Mouse (Mus musculus) ovary, adult 18-20 months (tissue): ENCODE results near the gene Rpl19.
A peak's percentile ranks its signal among the peaks of the same experiment; 100 is the strongest.

Experiments
- DNase-seq: peaks from one replicate; pipeline ENCODE4 v3.0.0; 2022; ENCODE audit warnings: low spot score, mixed read lengths

The Rpl19 gene

DNA sequence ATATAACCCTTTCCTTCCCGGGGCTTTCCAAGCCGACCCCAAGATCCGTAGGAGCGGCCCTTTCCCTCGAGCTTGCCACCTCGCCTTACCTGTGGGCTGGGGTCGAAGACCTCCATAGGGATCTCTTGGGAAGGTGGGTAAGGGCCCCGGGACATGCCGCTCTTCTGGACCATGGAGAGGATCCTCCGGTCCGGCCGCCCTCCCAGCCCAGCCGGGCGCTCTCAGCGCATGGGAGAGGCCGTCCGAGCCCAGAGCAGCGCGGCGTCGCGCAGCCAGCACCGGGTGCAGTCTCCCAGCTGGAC is 4.3 kb upstream of the Rpl19 start:
- DNase-seq, result no peak

GRCm38 (mm10) chr11:98022555-98023371 is 3.7 kb upstream of the Rpl19 start, which contains the start of gene Cacnb1:
Gene Cacnb1 (minus strand): TSS chr11:98023034.
- DNase-seq, result peak; percentile 67

DNA sequence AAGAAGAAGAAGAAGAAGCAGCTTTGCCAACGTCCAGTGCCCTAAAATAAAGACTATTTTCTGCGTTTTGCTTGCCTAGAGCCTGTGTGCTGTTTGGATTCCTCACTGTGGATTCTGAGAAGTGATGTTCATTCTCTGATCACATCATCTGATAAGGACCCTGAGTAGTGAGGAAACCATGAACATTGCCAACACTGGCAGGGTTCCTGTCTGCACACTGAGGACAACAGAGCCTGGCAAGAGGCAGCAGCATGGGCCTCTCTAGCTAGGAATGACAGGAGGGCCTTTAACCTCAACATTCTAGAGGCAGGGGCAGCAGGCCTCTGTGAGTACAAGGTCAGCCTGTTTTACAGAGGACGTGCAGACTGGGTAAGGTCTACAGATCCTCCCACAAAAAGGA is 2.0 kb upstream of the Rpl19 start:
- DNase-seq, result no peak

DNA sequence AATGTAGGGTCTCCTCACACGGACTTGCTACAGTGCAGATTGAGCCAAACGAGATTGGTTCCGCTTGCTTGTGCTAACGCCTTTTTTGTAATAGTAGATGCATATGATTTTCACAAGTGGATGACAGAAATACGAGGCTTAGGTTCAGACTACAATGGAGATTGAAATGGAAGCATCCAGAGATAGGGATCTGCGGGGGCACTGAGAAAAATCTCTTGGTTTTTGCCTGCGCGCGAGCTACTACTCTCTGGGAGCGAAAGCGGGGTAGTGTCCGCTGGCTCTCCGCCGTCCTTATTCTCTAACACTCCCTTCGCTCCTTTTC is 301 bp upstream of the Rpl19 start:
- no peak for DNase-seq

- no peak for DNase-seq
Measured at GRCm38 (mm10) chr11:98027297-98027688, 783 bp downstream of the Rpl19 start.

- DNase-seq, result no peak
Measured at GRCm38 (mm10) chr11:98027785-98028184, 1.3 kb downstream of the Rpl19 start.

GRCm38 (mm10) chr11:98030701-98031442 is 4.4 kb downstream of the Rpl19 start:
- DNase-seq, result no peak

DNA sequence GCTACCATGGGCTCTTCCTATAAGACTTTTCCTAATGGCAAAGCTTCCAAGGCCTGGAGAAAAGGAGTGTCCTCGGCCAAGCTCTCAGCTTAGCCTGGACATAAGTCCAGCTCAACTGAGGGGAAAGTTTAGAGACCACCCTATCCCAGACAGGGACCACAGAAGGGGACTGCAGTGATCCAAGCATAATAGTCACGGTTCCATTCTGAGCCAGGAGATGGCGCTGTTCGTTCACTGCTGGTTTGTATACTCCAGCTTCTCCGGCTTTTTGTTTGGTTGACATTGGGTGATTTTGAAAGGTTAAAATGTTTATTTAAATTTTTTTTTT is 4.9 kb downstream of the Rpl19 start:
- DNase-seq, result no peak

DNA sequence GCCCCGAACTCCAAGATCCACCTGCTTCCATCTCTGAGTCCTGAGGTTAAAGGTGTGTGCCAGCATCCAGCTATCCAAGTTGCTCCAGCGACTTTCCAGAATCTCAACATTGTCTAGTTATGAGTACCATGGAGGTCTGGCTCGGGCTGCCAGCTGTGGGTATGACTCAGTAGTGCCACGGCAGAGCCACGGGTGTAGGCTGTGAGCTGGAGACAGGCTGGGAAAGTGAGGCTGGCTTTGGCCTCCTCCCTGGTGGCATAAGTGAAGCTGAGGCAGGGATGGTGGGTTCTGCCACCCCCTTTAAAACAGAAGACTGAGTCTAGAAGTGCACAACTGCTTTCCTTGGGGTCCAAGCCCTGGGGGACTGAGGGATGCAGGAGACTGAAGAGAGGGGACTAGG is 7.6 kb downstream of the Rpl19 start:
- no peak for DNase-seq

- DNase-seq, result no peak
Measured at GRCm38 (mm10) chr11:98034840-98035239, 8.3 kb downstream of the Rpl19 start.

DNA sequence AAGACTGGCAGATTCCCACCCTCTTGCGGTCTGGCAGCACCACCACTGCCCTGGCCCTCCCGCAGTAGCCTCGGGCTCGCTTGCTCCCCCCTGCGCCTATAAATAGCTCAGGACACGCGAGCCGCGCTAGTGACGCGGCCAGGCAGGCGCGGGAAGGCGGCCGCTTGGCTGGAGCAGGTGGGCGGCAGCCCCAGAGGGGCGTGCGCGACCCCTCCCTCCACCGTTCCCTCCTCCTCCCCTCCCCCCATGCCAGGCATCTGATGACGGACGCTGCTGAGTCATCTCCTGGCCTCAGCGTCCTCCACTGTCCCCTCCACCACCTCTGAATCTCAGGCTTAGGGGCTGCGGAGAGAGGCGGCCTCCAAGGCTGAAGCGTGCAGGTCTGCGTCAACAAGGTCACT is 9.5 kb downstream of the Rpl19 start:
- DNase-seq, result no peak

DNA sequence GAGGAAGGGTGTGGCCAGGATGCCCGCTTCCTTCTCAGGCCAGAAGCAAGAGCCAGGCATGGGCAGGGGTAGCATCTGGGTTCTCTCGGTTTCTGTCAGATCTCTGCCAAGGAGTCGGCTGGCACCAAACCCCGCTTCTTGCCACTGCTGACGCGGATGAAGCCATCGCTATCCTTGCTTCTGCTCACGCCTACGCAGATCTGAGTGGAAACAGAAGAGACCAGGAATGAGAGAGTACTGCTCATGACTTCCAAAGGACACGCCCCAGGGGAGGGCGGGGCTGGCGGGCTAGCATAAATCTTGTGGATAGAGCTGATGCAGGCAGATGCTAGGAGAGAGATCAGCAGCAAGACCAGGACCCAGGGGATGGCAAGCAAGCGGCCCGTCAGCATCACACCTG is 11.4 kb downstream of the Rpl19 start:
- DNase-seq, result no peak

GRCm38 (mm10) chr11:98040975-98041374 is 14.5 kb downstream of the Rpl19 start:
- no peak for DNase-seq

DNA sequence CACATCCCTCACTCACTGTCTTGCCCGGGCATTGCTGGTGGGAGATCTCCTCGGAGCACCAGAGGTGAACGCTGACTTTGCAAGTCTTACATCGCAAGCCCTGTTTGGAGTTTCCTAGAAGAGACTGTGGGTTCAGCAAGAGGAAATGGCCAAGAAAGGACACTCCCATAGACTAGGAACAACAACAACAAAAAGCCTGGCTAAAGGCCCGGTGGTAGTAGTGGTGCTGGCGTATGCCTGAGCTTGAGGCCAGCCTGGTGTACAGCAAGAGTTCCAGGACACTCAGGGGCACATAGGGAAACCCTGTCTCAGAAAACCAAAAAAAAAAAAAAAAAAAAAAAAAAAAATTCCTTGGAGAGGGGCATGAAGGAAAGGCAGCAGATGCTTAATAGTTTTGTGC is 16.2 kb downstream of the Rpl19 start:
- DNase-seq, result no peak

- no peak for DNase-seq
Measured at GRCm38 (mm10) chr11:98044074-98044473, 17.6 kb downstream of the Rpl19 start.

DNA sequence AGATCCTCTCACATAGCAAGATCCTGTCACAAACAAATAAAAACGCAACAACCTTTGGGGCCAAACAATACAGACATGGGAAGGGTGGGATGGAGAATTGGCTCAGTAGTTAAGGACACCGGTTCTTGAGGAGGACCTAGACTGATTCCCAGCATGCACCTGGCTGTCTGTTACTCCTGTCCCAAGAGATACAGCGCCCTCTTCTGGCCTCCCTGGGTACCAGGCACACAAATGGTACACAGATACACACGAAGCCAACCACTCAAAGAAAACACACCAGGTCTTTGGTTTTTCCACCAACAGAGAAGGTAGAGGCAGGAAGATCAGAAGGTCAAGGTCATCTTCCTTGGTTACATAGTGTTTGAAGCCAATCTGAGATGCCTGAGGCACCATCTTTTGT is 19.1 kb downstream of the Rpl19 start:
- no peak for DNase-seq

GRCm38 (mm10) chr11:98046466-98046865 is 20.0 kb downstream of the Rpl19 start:
- peak; percentile 71 for DNase-seq

- DNase-seq, result no peak
Measured at GRCm38 (mm10) chr11:98047745-98048144, 21.2 kb downstream of the Rpl19 start.

DNA sequence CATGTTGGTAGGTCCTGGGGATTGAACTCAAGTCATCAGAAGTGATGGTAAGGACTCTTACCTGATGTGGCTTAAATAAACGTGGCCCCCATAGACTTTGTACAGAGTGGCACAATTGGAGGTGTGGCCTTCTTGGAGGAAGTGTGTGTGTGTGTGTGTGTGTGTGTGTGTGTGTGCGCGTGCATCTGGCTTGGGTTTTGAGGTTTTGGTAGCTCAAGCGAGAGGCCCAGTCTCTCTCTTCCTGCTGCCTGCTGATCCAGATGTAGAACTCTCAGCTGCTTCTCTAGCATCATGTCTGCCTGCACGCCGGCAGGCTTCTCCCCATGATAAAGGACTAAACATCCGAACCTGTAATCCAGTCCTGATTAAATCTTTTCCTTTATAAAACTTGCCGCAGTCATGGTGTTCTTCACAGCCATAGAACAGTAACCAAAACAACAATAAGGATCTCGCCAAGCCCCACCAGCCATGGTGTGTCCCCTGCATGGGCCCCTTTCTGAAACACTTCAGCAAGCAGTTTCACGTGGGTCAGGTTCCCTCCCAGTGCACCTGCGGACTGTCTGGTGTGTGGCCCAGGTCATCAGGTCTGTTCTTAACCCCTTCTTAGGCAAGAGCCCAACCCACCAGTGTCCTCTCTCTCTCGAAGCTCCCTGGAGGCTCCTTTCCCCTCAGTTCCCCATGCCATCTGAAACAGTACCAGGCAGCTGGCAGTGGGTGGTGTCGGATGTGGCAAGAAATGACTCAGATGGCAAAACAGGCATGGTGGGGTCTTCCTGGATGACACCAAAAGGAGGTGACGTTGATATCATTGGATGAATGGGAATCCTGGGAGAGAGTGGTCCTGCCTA is 23.4 kb downstream of the Rpl19 start:
- no peak for DNase-seq

GRCm38 (mm10) chr11:98050520-98050815 is 24.0 kb downstream of the Rpl19 start:
- no peak for DNase-seq

GRCm38 (mm10) chr11:98050940-98051339 is 24.4 kb downstream of the Rpl19 start:
- DNase-seq, result no peak

- no peak for DNase-seq
Measured at GRCm38 (mm10) chr11:98051611-98052128, 25.2 kb downstream of the Rpl19 start.
